Mouse (Mus musculus) embryo, embryonic 11.5 days (tissue): Measurements from ENCODE around the gene Cacna2d1.

ENCODE experiments used
- DNase-seq: peaks from one replicate; pipeline ENCODE4 v3.0.0-alpha.2; 2012; ENCODE audit warnings: low read depth, low spot score

Gene Cacna2d1

DNA sequence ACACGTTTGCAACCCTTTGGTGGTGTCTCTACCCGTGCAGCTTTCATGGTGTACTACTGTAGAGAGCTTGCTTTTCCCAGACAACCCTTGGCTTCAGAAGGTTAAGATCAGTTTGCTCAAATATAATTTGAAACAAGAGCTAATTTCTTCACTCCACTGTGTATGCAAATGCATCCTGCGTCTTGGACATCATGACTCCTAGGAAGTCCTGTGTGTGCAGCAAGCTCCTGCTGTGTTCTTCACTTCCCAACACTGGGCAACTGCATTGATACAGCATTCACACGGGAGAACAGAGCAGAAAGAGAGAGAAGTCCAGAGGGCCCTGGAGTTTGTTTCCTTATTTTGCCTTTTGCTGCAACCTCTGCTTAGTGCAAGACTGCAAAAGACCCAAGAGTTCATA lies 48.1 kb downstream of the Cacna2d1 start:
- no peak for DNase-seq

DNA sequence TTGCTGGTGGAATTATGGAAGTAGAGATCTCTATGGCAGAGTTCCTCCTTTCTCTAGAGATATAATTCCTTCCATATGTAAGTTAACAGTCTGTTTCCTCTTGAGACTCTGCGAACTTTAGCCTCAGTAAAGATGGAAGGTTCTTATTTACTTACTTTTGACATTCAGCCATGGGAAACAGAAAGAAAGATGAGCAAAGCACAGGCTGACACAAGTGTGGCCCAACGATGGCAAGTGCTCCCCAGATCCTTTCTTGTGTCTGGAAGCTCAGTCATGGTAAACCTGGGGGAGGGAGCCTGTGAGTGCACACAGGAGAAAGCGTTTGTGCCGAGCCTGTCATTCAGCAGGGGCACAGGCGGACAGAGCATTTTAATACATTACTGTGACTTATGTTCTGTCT lies 48.9 kb downstream of the Cacna2d1 start:
- DNase-seq = no peak

DNA sequence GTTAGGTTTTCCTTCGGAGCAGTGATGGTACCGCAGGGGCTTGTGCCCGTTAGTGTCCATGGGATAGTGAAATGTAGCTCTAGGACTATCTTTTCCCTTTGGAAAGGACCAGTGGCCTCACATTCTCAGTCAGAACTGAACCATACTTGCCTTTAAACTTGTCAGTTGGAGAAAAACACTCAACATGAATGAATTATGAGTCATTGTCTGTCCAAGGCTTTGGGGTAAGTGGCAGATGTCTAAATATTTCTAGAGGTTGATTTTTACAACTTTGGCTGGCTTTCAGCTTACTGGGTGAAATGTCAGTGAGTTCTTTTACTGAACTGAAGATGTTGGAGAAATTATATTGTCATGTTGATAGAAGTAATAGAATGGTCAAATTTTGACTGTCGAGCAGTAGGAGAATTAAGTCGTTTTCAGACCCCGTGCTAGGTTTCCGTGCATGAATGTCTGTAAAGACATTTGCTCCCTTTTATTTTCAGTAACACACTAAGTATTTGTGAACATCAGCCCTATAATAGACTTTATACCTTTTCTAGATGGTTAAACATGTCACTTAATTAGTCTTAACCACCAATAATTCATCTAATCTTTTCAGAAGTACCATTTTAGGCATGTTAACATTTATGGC lies 50.9 kb downstream of the Cacna2d1 start:
- no peak for DNase-seq

DNA sequence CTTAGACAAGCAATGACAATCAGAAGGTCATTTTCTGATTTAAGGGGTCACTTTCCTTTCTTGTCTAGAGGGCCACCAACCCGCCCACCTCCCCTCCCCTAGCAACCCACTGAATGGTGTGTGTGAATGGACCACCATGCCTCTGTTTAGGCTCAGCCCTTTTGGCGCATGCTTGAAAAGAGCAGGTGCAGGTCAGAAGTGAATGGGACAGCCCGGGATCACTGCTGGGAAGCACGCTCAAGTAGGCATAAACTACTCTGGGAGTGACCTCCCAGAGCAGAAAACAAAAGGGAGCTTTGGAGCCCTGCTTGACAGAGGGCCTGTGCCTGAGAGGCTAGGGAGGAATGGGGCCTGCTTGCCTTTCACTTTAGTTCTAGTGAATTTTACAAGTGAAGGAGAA lies 51.4 kb downstream of the Cacna2d1 start:
- DNase-seq = peak; percentile 40

DNA sequence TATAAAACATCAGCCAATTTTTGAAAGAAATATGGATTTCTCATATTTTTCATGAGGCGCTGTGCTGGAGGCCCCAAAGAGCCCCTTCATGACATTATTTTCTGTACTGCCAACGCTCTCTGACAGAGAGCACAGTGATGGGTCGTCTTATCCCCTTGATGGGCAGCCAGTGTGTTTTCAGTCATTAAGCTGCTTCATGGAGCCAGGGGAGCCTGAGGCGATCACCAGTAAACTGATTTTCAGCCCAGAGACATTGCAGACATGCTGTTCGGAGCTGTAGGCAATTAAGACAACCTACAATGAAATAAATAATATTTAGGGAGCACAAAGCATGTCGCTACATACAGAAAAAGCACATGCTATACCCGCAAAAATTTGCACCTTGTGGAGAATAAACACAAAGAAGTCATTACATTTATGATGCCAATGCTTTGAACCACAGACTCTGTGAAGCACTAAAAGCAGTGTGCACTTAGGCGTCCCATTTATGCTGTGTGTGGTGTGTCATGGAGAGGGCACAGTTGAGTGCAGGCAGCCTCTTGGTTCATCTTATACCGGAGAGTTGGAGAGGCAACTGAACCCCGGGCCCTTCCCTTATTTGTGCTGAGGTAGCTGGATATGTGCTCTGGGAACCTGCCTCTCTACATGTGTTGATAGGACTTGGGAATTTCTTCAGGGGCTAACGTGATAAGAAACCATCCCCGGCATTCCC lies 57.1 kb downstream of the Cacna2d1 start:
- DNase-seq = no peak

DNA sequence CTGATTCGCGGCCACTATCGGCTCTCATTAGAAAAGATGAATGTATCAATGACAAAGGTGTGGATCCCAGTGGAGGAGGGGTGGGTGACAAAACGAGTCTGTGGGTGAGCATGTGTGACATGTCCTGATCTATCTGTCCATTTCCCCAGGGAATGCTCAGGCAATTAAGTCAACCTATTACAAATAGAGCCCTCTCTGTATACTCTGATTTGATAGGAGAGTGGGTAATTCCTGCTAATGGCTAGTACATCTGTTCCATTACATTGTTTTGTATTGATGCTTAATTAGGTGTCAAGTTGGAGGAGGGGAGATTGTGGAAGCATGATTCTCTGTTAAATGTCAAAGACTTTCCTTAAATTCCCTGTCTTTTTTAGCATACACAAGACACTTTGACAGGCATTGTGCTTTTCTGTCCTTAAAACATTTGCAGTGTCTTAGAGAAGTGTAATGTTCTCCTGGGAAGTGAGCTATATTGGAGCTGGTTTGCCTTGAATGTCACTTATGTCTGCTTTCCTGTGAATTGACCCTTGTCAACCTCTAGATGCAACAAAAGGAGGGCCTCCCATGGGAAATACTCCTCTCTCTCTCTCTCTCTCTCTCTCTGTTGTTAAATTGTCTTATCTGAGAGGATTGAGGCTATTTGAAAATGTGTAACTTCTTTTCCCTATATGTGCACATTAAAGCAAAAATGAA lies 58.9 kb downstream of the Cacna2d1 start:
- no peak for DNase-seq

DNA sequence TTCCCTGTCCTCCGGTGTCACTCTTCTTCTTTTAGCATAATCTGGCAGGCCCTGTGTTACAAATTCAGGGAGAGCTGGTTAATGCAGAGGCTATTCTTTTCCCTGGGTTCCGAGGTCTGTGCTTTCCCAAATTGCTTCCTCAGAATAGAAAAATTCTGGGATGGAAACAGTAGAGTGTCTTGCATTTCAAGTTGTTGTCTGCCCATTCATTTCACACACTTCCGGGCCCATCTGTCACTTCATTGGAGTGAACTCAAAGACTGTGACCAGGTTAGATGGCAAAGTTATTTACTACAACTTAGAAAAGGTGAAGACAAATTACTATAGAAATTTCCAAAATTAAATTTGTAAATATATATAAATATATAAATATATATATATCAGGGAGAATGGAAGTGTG lies 62.7 kb downstream of the Cacna2d1 start:
- DNase-seq = no peak

DNA sequence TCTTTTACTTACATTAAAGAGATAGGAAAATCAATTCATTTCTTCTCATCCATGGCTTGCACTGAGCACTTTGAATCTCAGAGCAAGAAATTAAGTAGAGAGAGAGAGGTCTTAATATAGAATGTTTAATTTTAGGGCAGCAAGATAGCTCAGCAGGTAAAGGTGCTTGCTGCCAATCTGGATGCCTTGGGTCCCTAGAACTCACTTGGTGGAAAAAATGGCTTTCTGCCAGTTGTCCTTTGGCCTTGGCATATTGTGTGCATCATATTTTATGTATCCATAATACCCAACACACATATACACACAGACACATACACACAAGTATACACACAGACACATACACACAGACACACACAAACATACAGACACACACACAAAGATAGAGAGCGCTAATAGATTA lies 63.3 kb downstream of the Cacna2d1 start:
- DNase-seq = no peak

DNA sequence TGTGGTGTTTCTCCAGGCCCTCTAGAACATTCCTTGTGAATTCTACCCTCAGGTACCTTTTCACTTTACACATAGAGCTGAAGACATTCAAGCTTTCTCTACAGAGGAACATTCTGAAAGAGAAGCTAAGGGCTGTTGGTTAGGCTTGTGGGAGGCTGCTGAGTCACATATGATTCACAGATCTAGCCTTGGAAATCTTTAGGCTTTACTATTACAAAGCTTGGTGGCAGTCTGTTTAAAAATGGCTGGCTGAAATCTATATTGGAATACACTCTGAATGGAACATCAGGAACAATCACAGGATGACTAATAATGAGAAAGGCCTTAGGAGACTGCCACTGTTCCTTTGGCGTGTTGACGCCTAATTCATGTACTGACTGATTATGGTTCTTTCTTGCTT lies 66.4 kb downstream of the Cacna2d1 start:
- DNase-seq = no peak

DNA sequence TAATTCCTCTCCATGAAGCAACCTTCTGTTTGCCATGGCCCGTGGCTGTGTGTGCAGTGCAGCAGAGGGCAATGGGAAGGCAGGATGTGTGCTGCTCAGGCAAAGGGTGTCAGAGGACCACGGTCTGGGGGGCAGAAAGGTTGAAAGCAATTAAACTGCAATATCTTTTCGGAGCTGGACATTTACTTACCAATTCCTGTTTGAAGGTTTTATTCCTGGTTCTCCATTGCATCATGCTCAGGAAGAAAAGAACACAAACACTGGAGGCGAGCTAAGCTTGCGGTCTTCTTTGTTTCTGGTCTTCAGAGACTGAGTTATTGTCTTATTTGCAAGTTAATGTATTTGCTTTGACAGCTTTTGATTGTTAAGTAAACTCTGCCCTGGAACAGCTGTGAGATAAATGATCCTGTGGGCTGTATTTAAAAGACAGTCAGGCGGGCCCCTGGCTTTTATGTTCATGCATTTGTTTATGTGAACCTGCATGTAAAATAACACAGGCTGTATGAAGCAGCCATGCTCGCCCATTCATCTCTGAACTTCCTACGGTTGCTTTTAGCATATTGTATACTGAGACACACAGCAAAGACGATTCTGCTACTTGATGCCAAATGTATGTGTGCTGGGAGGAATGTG lies 68.1 kb downstream of the Cacna2d1 start:
- no peak for DNase-seq

DNA sequence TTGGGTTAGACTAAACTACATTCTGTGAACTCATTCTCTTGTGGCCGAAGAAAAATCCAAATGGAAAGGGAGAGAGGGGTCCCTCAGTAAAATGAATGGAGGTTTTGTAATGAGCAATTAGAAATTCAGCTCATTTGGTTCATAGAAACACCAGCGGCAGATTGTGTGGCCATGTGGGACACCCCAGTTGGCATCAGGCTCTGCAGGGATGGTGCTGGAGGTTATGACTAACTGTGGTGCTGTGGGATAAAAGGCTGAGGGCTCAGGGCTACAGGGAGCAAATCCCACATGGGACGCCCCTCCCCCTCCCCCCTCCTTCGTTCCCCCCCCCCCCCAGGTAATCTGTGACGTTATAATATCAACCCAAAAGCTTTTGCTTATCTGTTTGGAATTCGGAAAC lies 69.8 kb downstream of the Cacna2d1 start:
- no peak for DNase-seq

DNA sequence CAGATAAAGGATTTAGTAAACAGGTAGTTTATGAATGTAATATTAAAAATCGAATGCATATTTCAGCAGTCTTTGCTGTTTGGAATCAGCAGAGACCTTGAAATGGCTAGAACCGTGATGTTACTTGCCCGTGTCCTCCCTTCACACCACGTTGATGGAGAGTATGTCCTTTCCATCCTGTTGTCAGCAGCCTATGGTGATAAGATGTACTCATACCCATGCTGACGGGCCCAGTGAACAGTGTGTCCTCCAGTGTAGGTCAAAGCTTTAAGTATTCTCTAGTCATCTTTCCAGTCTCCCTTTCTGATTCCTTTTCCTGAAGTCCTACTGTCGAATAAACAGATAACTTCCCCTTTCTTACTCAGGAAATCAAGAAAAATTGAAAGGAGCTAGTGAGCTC lies 72.5 kb downstream of the Cacna2d1 start:
- DNase-seq = no peak

DNA sequence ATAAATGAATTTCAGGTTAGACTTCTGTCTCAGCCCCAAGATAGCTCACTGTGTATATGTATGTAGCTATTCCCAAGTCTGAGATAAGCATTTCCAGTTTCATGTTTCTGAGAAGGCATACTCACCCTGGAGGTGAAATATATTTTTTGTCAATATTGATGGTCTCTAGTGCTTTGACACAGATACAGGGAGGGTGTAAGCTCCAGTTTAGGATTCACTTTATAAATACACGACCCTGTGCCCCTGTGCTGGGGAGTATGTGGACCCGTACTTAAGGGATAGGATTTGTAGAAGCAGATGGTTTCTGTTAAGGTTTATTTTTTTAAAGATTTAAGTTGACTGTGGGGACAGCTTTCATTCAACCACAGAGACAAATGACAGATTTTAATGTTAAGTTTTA lies 79.2 kb downstream of the Cacna2d1 start:
- DNase-seq = no peak

DNA sequence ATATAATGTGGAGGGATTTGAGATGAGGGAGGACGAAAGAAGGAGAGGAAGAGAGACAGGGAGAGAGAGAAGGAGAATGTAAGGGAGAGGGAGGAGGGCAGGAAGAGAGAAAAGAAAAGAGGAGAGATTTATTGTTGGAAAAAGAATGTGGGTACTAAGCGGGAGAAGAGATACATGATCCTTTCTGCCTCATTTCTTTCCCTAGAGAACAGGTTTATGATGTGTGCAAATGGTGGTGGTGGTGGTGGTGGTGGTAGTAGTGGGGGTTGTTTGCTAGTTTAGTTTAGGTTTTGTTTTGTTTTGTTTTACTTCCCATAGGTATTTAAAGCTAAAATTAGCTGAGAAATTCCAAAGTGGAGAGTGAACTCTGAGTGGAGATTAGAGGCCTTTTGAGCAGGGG lies 79.9 kb downstream of the Cacna2d1 start:
- DNase-seq = no peak

DNA sequence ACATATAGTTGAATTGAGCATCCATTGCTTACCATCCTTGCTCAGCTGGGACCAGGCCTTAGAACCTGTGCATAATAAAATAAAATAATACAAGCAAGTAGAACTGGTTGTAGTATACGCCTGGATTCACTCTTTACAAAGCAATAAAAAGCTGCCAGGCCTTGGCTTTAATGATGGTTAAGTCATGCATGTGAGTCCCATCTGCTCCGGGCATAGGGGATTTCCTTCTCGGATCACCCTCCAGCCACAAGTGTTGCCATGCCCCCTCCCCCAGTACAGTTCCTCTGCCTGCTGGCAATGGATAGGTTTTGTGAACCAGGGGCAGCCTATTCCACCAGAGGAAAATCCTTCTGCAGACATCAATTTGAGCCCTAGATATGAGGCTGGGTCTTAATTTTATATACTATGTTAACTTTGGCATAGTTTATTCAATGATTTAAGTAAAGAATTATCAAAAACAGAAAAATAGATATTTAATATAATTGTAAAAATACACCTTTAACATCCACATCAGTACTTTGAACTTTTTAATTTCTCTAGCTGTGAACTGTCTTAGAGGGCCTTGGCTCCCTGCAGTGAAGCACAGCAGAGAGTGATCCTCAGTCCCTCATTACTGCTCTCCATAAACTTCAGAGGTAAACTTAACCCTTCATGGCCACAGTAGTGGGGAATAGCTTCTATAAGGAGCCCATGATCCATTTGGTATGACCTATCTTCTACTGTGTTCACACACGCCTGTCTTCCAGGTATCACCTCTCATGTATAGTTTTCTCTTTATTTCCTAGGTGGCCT lies 90.3 kb downstream of the Cacna2d1 start:
- no peak for DNase-seq

DNA sequence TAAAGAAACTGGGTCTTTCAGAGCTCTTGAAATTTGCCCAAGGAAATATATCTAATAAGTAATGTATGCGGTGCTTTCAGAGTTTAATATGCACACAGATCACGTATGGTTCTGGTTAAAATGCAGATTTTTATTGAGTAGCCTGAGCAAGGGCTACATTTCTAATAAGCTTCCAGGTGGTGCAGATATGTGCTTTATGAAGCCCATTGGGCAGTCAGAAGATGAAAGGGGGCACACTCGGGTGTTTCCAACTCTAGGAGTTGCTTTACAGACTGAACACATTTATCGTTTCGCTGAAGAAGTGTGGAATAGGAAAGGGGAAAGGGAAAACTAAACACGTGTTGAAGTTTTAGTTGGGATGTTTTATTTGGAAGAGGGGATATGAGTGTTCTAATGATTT lies 94.4 kb downstream of the Cacna2d1 start:
- no peak for DNase-seq

DNA sequence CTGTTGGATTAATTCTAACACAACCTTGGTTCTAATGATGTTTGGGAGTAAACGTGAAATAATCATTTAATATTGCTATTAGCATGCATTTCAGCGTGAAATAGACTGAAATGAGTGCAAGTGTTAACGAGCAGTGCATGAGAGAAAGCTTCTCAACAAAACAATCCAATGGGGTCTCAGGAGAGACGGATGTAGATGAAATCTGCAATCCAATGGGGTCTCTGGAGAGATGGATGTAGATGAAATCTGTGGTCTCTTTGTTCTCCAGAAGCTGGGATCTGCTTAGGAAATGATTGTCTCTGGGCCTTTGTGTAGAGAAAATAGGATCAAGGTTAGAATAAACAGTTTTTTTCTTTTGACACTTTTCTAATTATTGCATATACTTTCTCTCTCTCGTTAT lies 95.0 kb downstream of the Cacna2d1 start:
- no peak for DNase-seq

DNA sequence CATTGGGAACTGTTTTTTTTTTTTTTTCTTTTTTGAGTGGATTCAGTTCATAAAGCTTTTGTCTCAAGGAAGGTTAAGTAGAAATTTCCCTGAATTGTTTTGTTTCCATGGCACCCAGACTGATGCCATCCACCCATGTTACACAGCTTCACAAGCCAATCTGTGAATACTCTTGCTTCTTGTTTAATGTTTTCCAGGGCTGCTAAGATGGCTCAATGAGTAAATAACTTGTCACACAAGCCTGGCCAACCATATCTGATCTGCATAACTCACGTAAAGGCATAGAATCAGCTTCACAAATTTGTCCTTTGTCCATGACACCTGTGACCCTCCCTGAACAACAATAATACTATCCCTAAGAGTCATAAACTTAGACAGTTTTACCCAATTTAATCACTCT lies 99.1 kb downstream of the Cacna2d1 start:
- no peak for DNase-seq

DNA sequence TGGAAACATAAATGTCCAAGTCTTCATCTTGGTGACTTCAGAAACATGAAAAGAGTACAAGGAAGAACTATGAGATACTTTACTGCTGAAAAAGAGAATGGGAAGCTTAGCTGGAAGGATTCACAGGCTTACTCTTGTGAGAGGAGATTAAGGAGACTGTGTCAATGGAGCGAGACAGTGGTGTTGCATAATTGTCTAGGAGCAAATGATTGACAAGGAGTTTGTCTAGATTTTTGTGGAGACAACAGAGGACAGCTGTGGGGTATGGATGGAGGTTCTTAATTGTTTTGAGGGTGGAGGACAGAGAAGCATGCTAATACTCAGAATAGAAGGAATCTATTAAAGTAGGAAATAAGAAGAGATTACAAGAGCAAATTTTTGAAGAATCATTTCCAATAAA lies 100.8 kb downstream of the Cacna2d1 start:
- no peak for DNase-seq

DNA sequence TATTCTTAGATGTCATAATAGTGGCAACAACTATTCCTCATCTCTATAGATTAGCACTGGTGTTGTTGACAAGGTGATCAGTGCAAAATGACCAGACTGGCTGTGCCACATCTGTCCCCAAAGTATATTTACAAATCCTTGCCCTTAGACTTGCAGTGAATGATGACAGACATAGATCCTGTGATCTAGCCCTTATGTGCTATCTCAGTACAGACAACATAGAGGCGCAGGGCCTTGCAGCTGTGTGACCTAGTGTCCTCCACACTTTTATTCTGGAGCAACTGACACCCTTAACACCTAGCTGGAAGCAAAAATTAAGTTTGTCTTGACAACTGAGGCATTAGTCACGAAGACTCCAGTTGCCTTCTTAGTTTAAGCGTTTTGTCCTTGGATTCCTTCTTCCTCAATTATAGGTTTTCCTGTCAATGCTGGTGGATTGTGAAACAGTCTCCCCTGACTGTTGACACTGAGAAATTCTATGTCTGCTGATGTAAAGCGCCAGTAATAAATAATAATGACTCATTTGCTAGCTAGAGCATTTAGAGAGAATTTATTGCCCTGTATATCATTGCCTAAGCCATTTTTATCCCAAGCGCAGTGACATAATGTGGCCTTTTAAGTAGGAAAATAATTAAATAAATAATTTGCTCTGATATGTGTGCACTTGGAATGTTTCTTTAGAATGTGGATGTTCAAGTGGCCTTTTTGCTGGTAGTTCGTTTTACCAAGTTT lies 110.8 kb downstream of the Cacna2d1 start:
- DNase-seq = no peak
